Mouse (Mus musculus) lung, embryonic 16.5 days (tissue): ENCODE results near the gene Dis3l2. TPM values are rescaled to one million over a fixed set of nuclear protein-coding genes. Genes with fewer than 3 reads are reported as not detected.

ENCODE experiments used
- ATAC-seq: fragments of 200-750 bp; cut with Nextera tagmentation; 2 replicates; pipeline ENCODE4 v1.8.0; 2017; ENCODE audit warnings: low read depth, mild to moderate bottlenecking, moderate library complexity
- H3K27ac ChIP-seq: fragments of 300-500 bp; sonication (generic); 2 replicates; pipeline ENCODE4 v1.5.1; 2014; ENCODE audit warnings: mild to moderate bottlenecking, control low read depth, low read length
- H3K27me3 ChIP-seq: fragments of 300-500 bp; sonication (generic); 2 replicates; pipeline ENCODE4 v1.6.1; 2014; ENCODE audit warnings: low read depth, low read length, mixed read lengths; ENCODE audit not compliant: control insufficient read depth, insufficient read depth
- H3K36me3 ChIP-seq: fragments of 300-500 bp; sonication (generic); 2 replicates; pipeline ENCODE4 v1.6.1; 2014; ENCODE audit warnings: low read length; ENCODE audit not compliant: control insufficient read depth, insufficient read depth
- H3K4me1 ChIP-seq: fragments of 300-500 bp; sonication (generic); replicated peaks from 2 replicates; pipeline ENCODE4 v1.6.1; 2014; ENCODE audit warnings: low read length, mixed read lengths; ENCODE audit not compliant: control insufficient read depth, insufficient read depth
- H3K4me2 ChIP-seq: fragments of 300-500 bp; sonication (generic); 2 replicates; pipeline ENCODE4 v1.6.1; 2014; ENCODE audit warnings: low read depth, low read length, control low read depth
- H3K4me3 ChIP-seq: fragments of 300-500 bp; sonication (generic); 2 replicates; pipeline ENCODE4 v1.5.1; 2014; ENCODE audit warnings: mild to moderate bottlenecking, low read length, control low read depth
- H3K9ac ChIP-seq: fragments of 300-500 bp; sonication (generic); 2 replicates; pipeline ENCODE4 v1.6.1; 2014; ENCODE audit warnings: low read length, control low read depth
- H3K9me3 ChIP-seq: fragments of 300-500 bp; sonication (generic); 2 replicates; pipeline ENCODE4 v1.6.1; 2016; ENCODE audit warnings: low read length; ENCODE audit not compliant: control insufficient read depth
- WGBS: fragments of 180-500 bp; shearing (Covaris S2); extraction: QIAGEN DNeasy Blood & Tissue Kit; methylation state at CpG from one replicate; pipeline ENCODE4 v1.1.7; 2014; 5-methylcytosine and 5-hydroxymethylcytosine counted together
- polyA plus RNA-seq: library from polyadenylated mRNA; unstranded; fragments of >200 nt; fragmentation: Nextera tagmentation; extraction: Ambion mirVana; gene quantifications from 2 replicates; pipeline ENCODE4 v1.2.1, GENCODE M21; 2015

The Dis3l2 gene
- 23.9 and 25.6 TPM in 2 replicates for polyA plus RNA-seq

DNA sequence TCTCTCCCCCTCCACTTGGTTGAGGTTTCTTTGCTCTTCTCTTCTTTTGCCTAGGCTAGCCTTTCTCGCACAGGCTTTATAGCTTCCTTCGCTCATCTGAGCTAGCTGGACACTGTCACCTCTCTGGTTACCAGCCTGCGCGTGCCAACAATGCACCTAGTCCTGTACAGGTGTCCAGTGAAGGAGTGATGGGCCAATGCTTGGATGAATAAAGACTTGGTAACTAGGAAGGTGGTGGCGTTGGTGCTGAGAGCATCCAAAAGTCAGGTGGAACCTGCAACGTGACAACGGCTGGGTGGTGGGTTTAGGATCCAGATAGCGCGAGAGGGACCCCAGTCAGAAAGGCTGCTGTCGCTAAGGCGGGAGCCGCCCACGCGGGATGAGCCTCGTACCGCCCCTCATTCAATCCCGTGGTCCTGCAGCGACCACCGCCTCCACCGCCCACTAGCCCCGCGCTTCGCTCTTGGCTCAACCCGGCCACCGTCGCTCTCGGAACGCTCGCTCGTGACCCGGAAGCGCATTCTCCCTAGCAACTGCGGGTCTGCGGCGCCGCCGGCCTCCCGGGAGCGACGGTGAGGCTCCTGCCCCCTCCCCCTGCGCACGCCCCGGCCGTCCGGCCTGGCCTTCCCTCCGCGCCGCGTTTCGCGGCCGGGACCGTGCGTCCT lies at the start of gene Dis3l2:
Gene Dis3l2 (plus strand): TSS at position 509 of the 665 bp plus-strand sequence.
- Histone ChIP-seq H3K4me2 (peak within 1 kb of the TSS; percentile 62), H3K4me3 (peak within 1 kb of the TSS; percentile 96), H3K27ac (peak within 1 kb of the TSS; percentile 86), H3K4me1 (0 out of 2 replicates have a peak, but pooled peaks cover 2% of the 10 kb centered on the region), H3K9ac (peak within 1 kb of the TSS; percentile 95), H3K36me3 (no peaks in the 10 kb centered on the region), H3K27me3 (no peaks in the 10 kb centered on the region), H3K9me3 (no peaks in the 10 kb centered on the region)
- WGBS: 2% methylated on average over 52 of the region's 54 CpGs
- ATAC-seq: peak; percentile 94

- no peak overlapping the region for H3K4me2 ChIP-seq
- no peaks in the 10 kb centered on the region for H3K9me3 ChIP-seq
- H3K27ac ChIP-seq: no peak overlapping the region
- H3K9ac ChIP-seq: no peak overlapping the region
- no peaks in the 10 kb centered on the region for H3K36me3 ChIP-seq
- H3K4me3 ChIP-seq: no peak overlapping the region
- no peaks in the 10 kb centered on the region for H3K4me1 ChIP-seq
- no peak for ATAC-seq
- H3K27me3 ChIP-seq: no peaks in the 10 kb centered on the region
- WGBS: 58% methylated on average over 5 of the region's 5 CpGs
Measured at GRCm38 (mm10) chr1:86657071-86657470, 46.5 kb upstream of the Dis3l2 start.

- no peak overlapping the region for H3K27ac ChIP-seq
- ATAC-seq: no peak
- H3K4me2 ChIP-seq: no peak overlapping the region
- H3K36me3 ChIP-seq: no peaks in the 10 kb centered on the region
- no peak overlapping the region for H3K9ac ChIP-seq
- 52% methylated on average over 2 of the region's 2 CpGs for WGBS
- peaks cover 3% of the 10 kb centered on the region; the same call in 1 of the 2 replicates for H3K4me1 ChIP-seq
- H3K9me3 ChIP-seq: no peaks in the 10 kb centered on the region
- H3K4me3 ChIP-seq: no peak overlapping the region
- H3K27me3 ChIP-seq: peaks cover 13% of the 10 kb centered on the region; the same call in 1 of the 2 replicates
Measured at GRCm38 (mm10) chr1:86665091-86665490, 38.5 kb upstream of the Dis3l2 start.

GRCm38 (mm10) chr1:86669552-86670273 lies 33.9 kb upstream of the Dis3l2 start:
- peaks cover 29% of the 10 kb centered on the region for H3K27me3 ChIP-seq
- 2% methylated on average over 44 of the region's 44 CpGs for WGBS
- ATAC-seq: peak; percentile 76

DNA sequence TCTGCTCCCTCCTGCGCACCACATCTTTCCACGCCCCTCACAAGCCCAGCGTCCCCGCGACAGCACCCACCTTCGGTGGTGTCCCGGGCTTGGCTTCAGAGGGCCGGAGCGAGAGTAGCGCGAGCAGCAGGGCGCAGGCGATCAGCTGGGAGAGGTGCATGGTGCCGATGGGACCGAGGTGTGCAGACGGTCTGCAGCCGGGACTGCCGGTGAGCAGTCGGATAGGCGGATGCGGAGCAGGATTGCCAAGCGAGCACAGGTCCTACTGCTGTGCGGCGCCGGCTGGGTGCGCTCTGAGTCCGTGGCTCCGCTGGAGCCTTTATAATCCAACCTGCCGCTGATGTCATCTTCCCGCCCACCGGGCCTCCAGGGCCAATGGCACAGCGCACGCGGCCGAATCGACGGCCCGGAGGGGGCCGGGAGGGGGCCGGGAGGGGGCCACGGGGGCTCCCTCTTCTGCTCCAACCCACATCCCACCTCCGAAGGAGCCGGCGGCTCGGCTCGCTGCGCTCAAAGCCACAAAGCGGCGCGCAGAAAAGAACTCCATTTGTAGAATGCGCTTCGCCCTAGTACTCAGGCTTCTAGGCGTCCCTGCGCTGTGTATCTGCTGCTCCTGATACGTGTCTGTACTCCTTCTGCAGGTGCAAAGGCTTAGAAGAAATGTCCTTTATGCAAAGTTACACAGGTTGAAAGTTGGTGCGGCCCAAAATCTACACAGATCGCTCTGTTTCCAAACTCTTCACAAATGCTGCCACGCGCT lies 33.1 kb upstream of the Dis3l2 start, which contains the start of gene Nppc:
Gene Nppc (minus strand): TSS at position 293 of the 760 bp plus-strand sequence.
- 4% methylated on average over 56 of the region's 59 CpGs for WGBS
- peak; percentile 91 for ATAC-seq

More at GRCm38 (mm10) chr1:86669552-86670273, 33.9 kb upstream of the Dis3l2 start:
- Histone ChIP-seq H3K4me2 (peak overlapping the region; percentile 93), H3K36me3 (no peaks in the 10 kb centered on the region), H3K27ac (no peak overlapping the region), H3K4me3 (peak overlapping the region; percentile 52), H3K9ac (peak overlapping the region; percentile 39), H3K4me1 (peaks cover 4% of the 10 kb centered on the region; the same call in 1 of the 2 replicates), H3K9me3 (no peaks in the 10 kb centered on the region)

GRCm38 (mm10) chr1:86674385-86674784 lies 29.2 kb upstream of the Dis3l2 start:
- no peak for ATAC-seq
- peaks cover 21% of the 10 kb centered on the region for H3K27me3 ChIP-seq
- no peaks in the 10 kb centered on the region for H3K9me3 ChIP-seq
- no peak overlapping the region for H3K4me3 ChIP-seq
- no peak overlapping the region for H3K4me2 ChIP-seq
- H3K9ac ChIP-seq: no peak overlapping the region
- 47% methylated on average over 9 of the region's 9 CpGs for WGBS
- peaks cover 4% of the 10 kb centered on the region; the same call in 1 of the 2 replicates for H3K4me1 ChIP-seq
- H3K36me3 ChIP-seq: no peaks in the 10 kb centered on the region
- H3K27ac ChIP-seq: no peak overlapping the region

More for the DNA sequence above, 33.1 kb upstream of the Dis3l2 start, which contains the start of gene Nppc:
- no peak within 1 kb of the TSS for H3K27ac ChIP-seq
- peak within 1 kb of the TSS; percentile 93 for H3K4me2 ChIP-seq
- peak within 1 kb of the TSS; percentile 52 for H3K4me3 ChIP-seq
- H3K4me1 ChIP-seq: peaks cover 4% of the 10 kb centered on the region; the same call in 1 of the 2 replicates
- H3K9me3 ChIP-seq: no peaks in the 10 kb centered on the region
- peaks cover 29% of the 10 kb centered on the region for H3K27me3 ChIP-seq
- peak within 1 kb of the TSS; percentile 39 for H3K9ac ChIP-seq
- no peaks in the 10 kb centered on the region for H3K36me3 ChIP-seq

GRCm38 (mm10) chr1:86675126-86675525 lies 28.5 kb upstream of the Dis3l2 start:
- Histone ChIP-seq H3K27me3 (peaks cover 16% of the 10 kb centered on the region), H3K9me3 (no peaks in the 10 kb centered on the region), H3K4me2 (no peak overlapping the region), H3K27ac (no peak overlapping the region), H3K36me3 (no peaks in the 10 kb centered on the region), H3K4me1 (peaks cover 1% of the 10 kb centered on the region; the same call in 1 of the 2 replicates), H3K9ac (no peak overlapping the region), H3K4me3 (no peak overlapping the region)
- ATAC-seq: no peak
- 80% methylated on average over 12 of the region's 12 CpGs for WGBS

GRCm38 (mm10) chr1:86677624-86678023 lies 26.0 kb upstream of the Dis3l2 start:
- no peaks in the 10 kb centered on the region for H3K4me1 ChIP-seq
- 66% methylated on average over 3 of the region's 3 CpGs for WGBS
- H3K36me3 ChIP-seq: no peaks in the 10 kb centered on the region
- H3K4me2 ChIP-seq: no peak overlapping the region
- no peak for ATAC-seq
- H3K27me3 ChIP-seq: no peaks in the 10 kb centered on the region
- no peak overlapping the region for H3K9ac ChIP-seq
- no peak overlapping the region for H3K4me3 ChIP-seq
- H3K27ac ChIP-seq: no peak overlapping the region
- no peaks in the 10 kb centered on the region for H3K9me3 ChIP-seq
